Mouse (Mus musculus) kidney, adult 8-10 months (tissue): ENCODE data around the gene Rnf19b.

Source experiments
- DNase-seq, 2 experiments: peaks; one replicate each; pipeline ENCODE4 v3.0.0; 2022

Rnf19b gene

DNA sequence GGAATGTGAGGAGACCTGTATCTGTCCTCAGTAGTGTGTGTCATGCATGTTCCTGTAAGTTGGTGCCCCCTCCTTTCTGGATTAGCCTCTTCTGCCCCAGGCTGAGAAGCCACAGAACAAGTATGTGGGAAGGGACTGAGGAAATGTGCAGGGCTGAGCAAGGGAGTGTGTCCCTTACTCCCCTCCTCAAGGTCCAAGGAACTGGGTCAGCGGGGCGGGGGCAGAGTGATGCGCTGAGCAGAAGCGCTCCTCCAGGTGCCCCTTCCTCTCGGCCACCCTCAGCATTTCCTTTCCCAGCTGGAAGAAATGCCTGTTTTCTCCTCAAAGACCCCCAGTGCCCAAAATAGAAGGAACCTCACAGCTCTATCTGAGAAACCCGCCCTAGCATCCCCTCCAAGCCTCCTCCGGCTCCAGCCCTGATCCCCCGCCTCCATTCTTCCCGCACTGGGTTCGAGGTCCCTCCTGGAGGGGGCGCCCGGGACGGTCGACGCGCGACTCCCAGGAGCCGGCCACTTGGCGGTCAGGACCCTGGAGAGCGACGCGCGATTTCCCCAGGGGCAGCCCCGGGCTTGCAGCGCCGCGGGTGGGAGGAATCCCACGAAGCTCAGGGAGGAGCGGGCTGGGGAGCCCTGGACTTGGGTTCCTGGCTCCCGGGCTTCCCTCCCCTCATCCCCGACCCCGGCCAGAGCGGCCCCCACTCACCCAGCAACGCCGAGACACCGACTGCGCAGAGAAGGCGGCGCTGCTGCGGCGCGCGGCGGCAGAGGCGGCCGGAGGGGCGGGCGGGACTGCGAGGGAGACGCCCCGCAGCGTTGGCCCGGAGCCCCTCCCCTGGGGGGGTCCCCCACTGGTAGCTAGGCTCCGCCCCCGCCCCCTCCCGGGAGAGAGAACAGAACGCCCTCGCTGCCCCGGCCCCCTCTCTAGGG, 62.7 kb downstream of the Rnf19b start:
- peak in 1 of 2 experiments; percentile 45 for DNase-seq

DNA sequence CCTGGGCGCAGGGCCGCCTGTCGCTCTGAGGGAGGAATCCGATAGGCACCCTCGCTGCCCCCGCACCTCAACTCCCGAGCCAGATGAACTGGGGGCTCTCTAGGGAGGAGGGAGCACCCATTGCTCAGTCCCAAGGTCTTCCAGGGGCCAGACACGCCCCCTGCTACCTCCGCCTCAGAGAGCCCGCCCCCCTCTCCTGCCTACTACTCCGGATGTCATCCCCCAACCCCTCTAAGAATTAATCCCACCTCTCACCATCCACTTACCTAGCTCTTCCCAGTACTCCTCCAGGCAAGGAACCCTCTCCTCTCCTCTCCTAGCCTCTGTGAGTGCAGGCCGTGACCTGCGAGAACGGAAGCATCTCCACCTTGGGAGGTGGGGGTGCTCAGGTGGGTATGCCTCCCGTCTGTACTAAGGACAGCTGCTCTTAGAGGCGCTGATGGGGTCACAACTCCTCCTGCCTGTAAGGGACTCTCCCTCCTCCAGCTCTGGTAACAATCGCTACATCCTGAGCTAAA, 63.6 kb downstream of the Rnf19b start, which contains the start of gene Hpca:
Gene Hpca, minus strand, starts transcription at position 468 of the 518 bp plus-strand sequence.
- no peak for DNase-seq

DNA sequence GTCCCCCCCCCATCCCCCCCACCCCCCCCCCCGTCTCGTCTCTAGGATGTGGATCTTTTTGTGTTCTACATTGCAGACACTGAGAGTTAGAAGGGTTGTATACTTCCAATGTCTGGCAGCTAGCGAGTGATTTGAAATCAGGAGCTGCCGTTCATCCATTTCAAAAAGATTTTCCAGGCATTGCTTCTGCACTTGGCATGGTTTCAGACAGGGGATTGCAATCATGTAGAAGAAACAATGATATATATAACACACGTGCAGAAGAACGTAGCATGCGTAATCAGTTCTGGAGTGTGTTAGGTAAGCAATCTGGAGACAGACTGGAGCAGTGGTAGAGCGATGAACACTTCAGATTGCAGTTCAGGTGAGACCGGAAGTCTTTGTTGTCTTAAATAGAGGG, 64.0 kb downstream of the Rnf19b start:
- no peak for DNase-seq

DNA sequence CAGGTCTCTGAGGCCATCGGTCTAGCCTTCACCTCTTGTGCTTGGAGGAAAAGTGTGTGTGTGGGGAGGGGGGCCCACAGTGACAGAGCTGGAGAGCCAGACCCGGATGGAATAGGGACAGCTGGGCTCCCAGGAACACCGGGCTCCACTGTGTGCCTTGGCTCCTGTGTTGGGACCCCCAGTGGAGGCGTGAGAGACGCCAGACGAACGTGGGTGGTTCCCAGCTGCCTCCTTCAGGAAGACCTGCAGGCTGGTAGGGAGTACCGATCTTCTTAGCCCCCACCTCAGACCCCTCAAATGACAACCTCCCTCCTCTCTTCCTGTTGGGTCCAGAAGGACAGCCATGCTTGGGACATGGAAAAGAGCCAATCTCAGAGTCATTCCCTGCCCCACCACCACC, 64.6 kb downstream of the Rnf19b start:
- no peak for DNase-seq

DNA sequence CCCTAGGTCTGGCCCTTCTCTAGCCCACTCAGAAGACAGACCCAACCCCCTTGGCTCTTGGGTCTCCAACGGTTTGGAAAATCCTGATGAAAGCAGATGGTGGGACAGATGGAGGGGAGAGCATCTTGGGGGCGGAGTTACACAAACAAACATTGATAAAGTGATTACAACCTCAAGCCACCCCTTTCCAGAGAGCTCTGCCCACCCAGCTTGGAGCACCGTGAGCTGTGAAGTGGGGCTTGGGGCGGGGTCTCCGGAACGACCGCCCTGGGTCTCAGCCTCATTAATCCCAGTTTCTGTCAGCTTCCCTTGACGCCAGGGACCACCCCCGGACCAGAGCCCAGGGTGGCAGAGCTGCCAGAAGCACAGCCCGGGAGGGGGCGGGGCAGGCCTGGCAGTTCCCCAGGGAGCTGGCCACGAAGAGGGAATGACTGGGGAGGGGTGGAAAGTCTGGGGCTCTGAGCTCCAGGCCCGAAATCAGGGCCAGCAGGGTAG, 66.6 kb downstream of the Rnf19b start:
- no peak for DNase-seq

DNA sequence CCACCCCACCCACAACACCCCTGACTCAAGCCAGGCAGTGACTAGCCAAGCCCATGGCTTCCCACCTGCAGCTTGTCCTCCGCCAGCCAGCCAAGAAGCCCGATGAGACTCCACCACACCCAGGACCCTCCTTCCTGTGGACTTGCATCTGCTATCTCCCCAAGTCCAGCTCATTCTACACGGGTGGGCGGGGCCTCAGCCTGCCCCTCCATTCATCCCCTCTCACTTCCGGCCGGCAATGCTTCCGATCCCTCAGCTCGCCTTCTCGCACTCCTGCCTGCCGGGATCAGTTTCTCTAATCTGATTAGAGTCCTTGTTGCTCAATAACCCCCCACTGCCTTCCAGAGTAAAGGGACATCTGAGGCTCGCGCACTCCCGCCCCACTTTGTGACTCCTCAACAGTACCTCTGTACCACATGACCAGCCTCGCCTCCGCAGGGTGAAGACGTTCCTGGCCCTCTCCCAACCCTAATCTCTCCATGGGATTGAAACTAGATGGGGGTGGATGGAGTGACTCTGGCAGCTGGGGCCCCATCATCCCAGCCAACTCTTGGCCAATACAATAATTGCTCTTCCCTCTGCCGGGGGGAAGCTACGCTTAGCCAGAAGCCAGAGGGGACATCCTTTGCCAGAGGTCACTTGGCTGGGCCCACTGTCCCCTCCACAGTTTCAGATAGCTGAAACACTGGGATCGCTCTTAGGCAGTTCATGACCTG, 67.8 kb downstream of the Rnf19b start:
- no peak for DNase-seq

DNA sequence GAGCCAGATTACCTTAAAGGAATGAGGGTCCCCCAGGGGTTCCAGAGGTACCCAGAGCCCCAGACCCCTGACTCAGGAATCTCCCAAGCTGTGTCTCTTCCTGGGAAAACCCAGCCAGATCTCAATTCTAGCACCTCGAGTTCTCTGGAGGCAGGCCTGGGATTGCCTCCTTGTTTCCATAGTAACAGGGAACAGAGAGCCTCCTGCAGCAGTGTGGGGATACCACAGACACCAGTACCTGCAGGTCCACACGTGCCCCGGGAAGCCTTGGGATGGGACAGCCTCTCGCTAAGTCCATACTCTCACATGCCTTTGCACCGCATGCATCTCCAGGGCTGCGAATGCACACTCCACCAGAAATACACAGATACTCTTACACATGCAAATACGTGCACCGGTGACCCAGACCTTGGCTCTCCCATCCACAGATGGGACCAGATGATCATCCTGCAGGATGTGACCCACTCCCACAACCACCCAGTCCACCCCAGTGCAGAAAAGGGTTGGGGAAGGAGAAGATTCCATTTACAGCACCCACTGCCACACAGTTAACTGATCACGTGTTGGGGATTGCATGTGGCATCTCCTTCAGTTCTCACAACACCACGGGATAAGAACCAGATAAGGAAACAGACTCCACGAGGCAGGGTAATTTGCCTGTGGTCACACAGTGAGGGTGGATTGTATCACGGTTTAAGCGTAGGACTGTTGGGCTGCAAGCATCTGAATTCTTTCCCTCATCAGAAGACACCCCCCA, 70.7 kb downstream of the Rnf19b start:
- DNase-seq: no peak

DNA sequence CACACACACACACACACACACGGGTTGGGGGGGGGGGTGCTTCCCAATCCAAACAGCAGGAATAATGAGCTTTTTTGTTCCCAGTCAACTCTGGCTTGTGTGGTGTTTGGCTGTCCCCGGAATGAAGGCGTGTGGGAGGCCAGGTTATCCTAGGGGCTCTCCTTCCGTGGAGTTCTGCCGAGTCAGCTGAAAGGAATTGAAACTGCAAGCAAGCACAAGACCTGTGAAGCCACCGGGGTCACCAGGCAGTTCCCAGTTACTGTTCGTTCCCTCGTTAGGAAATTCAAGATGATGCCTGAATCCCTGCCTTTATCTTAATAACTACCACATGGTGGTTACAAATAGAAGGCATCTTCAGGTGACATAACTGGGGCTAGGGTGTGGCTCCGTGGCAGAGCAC, 71.3 kb downstream of the Rnf19b start:
- no peak for DNase-seq

DNA sequence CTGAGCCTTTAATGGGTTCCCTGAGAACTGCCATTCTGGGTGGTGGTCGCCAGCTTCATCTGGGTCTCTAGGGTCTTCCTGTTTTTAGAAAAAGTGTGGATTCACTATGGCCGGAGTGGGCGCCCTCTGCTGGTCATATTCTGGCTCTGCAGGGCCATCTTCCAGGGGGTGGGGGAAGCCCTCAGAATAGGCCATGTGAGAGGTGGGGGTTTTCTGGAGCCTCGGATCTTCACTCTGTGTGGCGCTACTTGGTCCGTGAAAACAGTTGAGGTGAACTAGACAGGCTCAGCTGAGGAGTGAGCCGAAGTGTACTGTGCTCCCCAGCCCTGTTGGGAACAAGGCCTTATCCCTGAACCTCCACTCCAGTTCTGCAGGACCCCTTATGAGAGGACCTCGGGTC, 72.1 kb downstream of the Rnf19b start:
- peak in 1 of 2 experiments; percentile 21 for DNase-seq

DNA sequence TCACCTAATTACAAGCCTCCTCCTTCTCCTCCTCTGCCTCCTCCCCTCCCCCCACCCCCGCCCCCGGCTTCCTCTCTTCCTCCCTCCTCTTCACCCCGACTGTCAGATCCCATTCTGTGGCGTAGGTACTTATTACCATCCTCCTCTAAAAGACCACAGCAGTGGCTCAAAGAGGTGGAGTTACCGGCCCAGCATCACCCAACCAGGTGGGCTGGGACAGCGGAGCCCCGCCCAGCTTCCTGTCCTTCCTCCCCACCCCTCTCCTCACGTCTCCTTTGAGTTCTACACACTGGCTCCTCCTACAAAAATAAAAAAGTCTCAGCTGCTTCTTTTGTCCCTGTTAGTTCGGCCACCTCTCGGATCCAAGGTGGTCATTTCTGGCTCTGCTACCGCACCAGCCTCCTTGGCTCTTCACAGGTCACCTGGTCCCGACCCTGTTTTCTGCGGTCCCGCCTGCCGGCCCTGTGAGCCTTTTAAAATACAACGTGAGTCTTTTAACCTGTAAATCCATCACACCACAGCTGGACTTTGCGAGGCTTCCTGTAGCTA, 72.8 kb downstream of the Rnf19b start:
- DNase-seq: peak; percentile 41 to 48

DNA sequence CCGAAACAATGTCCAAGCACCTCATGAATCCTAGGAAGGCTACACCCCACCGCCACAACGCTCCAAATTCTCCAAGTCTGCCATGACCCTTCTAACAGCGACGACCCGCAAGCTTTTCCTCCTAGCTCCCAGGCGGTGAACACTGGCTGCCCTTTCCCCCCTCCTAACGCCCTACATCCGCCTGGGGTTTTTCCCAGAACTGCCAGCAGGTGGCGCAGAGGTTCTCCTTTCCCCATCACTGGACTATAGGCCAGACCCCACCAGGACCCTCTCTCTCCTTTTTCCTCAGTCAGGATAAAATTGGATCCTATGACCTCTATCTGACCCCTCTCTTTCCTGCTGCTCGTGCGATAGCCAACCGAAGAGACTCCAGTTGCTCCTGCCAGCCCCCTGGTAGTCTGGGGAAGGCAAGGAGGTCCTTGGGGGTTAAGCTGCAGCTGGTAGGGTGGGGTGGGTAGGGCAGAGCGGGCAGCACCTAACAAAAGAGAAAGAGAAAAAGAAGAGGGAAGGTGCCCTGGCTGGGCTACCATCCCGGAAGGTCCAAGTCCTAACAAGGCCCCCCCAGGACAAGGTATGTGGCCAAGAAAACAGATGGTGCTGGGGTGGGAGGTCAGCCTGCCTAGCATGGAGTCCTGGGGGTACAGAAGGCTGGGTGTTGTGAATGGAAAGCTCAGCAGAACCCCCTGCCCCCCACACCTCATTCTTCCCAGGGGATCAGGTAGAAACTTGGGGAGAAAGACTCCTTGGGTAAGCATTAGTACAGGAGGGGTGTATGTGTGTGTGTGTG, 76.9 kb downstream of the Rnf19b start:
- DNase-seq: peak; percentile 53 to 74
